Mouse (Mus musculus): ENCODE measurements around the gene Gm45234. TPM values are rescaled to one million over a fixed set of nuclear protein-coding genes. Genes with fewer than 3 reads are reported as not detected.

The Gm45234 gene
- polyA plus RNA-seq, 1 experiment from 2014 or later, result not detected

DNA sequence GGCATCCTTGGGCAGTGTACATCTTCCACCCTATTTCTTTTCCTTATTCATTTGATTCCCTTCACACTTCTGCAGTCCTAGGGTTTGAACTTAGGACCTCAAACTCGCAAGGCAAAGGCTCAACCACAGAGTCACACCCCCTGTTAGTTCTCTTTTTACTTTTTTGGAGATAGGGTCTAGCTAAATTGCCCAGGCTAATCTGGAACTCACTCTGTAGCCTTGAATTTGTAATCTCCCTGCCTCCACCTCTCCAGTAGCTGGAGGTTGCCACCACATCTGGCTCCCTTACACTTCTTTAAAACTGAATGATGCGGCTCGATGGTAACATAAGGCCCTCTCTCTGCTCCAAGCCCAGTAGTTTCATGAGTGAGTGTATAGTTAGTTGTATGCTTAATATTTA, 21.4 kb downstream of the Gm45234 start:
- no peaks in the 10 kb centered on the region for H3K36me3 ChIP-seq
- H3K9me3 ChIP-seq (replicated peaks), result no peaks in the 10 kb centered on the region
- no peak overlapping the region for H3K4me3 ChIP-seq
- peaks cover 58% of the 10 kb centered on the region for H3K4me1 ChIP-seq
- ATAC-seq, result no peak
- no peak overlapping the region for H3K4me2 ChIP-seq
- H3K9ac ChIP-seq, result no peak overlapping the region
- H3K27me3 ChIP-seq (replicated peaks), result no peaks in the 10 kb centered on the region
- H3K27ac ChIP-seq, result no peak overlapping the region
- 60% methylated on average over 3 of the region's 3 CpGs for WGBS (ENCODE audit: insufficient replicate concordance)

GRCm38 (mm10) chr6:124732476-124733370, 23.1 kb downstream of the Gm45234 start:
- Histone ChIP-seq H3K27ac (peak overlapping the region; percentile 63), H3K4me3 (peak overlapping the region; percentile 52), H3K36me3 (peaks cover 8% of the 10 kb centered on the region; the same call in 1 of the 2 replicates), H3K9me3 (replicated peaks) (no peaks in the 10 kb centered on the region), H3K9ac (peak overlapping the region; percentile 51), H3K4me2 (peak overlapping the region; percentile 62), H3K4me1 (peaks cover 41% of the 10 kb centered on the region), H3K27me3 (replicated peaks) (no peaks in the 10 kb centered on the region)
- 25% methylated on average over 19 of the region's 19 CpGs for WGBS (ENCODE audit: insufficient replicate concordance)
- ATAC-seq, result peak; percentile 75

DNA sequence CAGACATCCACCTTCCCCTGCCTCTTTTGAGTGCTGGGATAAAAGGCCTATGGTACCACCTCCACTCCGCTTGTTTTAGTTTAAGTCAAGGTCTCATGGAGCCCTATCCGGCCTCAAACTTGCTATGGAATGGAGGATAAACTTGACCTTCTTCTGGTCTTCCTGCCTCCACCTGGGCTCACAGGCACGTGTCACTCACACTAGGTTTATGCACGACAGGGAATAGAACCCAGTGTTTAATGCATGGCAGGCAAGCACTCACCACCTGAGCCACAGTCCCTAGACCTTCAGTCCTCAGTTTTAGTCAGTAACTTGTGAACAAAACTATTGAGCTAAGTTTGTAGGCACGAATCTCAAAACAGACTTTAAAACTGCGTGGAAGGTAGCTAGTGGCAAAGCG, 24.8 kb downstream of the Gm45234 start:
- WGBS (ENCODE audit: insufficient replicate concordance), result 79% methylated on average over 7 of the region's 7 CpGs
- H3K4me1 ChIP-seq, result peaks cover 40% of the 10 kb centered on the region
- no peak overlapping the region for H3K9ac ChIP-seq
- H3K9me3 ChIP-seq (replicated peaks), result no peaks in the 10 kb centered on the region
- H3K27ac ChIP-seq, result no peak overlapping the region
- H3K4me3 ChIP-seq, result no peak overlapping the region
- H3K4me2 ChIP-seq, result peak overlapping the region; percentile 62
- no peaks in the 10 kb centered on the region for H3K27me3 ChIP-seq (replicated peaks)
- peaks cover 16% of the 10 kb centered on the region for H3K36me3 ChIP-seq
- no peak for ATAC-seq

DNA sequence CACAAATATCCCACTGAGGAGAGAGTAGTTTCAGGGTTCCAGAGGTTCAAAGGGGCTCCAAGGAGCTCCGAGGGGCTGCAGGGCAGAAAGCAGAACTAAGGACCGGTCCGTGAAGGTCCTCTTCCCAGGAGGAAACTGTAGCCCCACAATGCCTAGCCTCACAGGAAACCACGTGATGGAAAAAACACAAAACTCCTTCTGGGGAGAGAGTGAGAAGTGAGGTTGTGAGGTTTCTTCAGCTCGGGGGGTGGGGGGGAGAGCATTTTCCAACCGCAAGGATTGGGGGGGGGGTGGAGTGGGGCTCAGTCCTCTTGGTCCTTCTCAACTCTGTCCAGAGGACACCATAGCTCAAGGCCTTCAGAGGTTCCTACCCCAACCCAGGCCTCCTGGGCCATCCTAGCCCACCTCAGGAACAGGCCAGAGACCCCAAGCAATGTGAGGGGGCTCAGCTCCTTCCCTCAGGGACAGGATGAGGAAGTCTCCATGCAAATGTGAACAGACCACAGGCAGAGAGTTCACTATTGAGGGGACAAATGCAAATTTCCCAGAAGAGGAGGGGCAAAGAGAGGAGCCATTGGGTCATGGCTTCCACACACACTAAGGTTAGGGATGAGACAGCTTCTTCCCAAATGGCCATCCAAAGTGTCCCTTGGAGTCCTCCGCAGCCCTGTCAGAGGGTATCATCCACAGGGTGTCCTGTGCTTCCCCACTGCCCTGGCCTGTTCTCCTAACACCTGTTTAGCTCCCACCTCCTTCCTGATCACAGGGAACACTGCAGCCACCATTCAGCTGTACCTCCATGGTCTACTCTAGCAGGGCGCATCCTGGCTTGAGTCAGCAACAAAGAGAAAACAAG, 25.7 kb downstream of the Gm45234 start:
- WGBS (ENCODE audit: insufficient replicate concordance), result 49% methylated on average over 8 of the region's 8 CpGs
- Histone ChIP-seq H3K9ac (no peak overlapping the region), H3K4me3 (no peak overlapping the region), H3K4me2 (peak overlapping the region; percentile 26; the same call in 1 of the 2 replicates), H3K27ac (peak overlapping the region; percentile 66), H3K4me1 (peaks cover 45% of the 10 kb centered on the region), H3K27me3 (replicated peaks) (no peaks in the 10 kb centered on the region), H3K9me3 (replicated peaks) (no peaks in the 10 kb centered on the region), H3K36me3 (peaks cover 21% of the 10 kb centered on the region)
- ATAC-seq, result no peak

DNA sequence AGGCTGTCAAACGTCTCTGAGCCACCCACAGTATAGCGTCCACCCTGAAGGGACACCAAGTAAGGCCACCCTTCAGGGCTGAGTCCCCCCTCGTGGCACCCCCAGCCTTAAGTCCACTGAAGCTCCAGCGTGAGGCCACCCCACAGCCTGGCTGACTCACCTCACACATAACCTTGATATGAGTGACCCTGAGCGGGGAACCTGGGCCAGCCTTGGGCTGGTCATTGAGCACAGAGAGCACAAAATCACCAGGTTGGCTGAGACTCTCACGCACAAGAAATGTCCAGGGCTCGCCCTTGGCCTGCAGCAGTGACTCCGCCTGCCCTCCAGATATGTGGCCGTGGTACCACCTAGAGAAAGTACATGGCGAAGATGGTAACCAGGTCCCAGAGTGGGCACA, 27.2 kb downstream of the Gm45234 start:
- Histone ChIP-seq H3K36me3 (peaks cover 21% of the 10 kb centered on the region), H3K4me3 (no peak overlapping the region), H3K9me3 (replicated peaks) (no peaks in the 10 kb centered on the region), H3K4me1 (peaks cover 49% of the 10 kb centered on the region), H3K27ac (no peak overlapping the region), H3K4me2 (no peak overlapping the region), H3K27me3 (replicated peaks) (no peaks in the 10 kb centered on the region), H3K9ac (no peak overlapping the region)
- WGBS (ENCODE audit: insufficient replicate concordance), result 78% methylated on average over 10 of the region's 10 CpGs
- no peak for ATAC-seq

DNA sequence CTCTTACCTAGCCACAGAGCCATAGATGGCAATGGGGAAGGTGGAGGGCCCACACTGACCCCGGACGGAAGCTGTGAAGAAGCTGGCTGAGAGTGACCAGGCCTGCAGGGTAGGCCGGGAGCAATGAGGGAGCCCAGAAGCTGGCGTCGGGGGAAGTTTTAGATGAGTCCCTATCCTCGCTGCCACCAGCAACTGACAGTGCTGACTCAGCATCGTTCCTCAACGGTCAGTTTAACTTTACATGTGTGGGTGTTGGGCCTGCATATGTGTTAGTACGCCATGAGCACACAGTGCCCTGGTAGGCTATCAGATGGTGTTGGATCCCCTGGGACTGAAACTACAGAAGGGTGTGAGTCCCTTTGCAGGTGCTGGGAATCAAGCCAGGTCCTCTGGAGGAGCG, 31.3 kb downstream of the Gm45234 start:
- Histone ChIP-seq H3K27me3 (replicated peaks) (no peaks in the 10 kb centered on the region), H3K4me2 (no peak overlapping the region), H3K4me1 (peaks cover 47% of the 10 kb centered on the region), H3K4me3 (no peak overlapping the region), H3K27ac (0 out of 2 replicates have a peak overlapping the region, but pooled peaks have one; percentile 33), H3K9ac (no peak overlapping the region), H3K9me3 (replicated peaks) (no peaks in the 10 kb centered on the region), H3K36me3 (peaks cover 21% of the 10 kb centered on the region)
- no peak for ATAC-seq
- WGBS (ENCODE audit: insufficient replicate concordance), result 57% methylated on average over 10 of the region's 10 CpGs

- Histone ChIP-seq H3K36me3 (peaks cover 20% of the 10 kb centered on the region), H3K27ac (peak overlapping the region; percentile 33), H3K4me3 (no peak overlapping the region), H3K9me3 (replicated peaks) (no peaks in the 10 kb centered on the region), H3K9ac (no peak overlapping the region), H3K4me2 (no peak overlapping the region), H3K4me1 (peaks cover 56% of the 10 kb centered on the region), H3K27me3 (replicated peaks) (no peaks in the 10 kb centered on the region)
- ATAC-seq, result no peak
- 53% methylated on average over 8 of the region's 8 CpGs for WGBS (ENCODE audit: insufficient replicate concordance)
Measured at GRCm38 (mm10) chr6:124723541-124723940, 32.3 kb downstream of the Gm45234 start.

GRCm38 (mm10) chr6:124722876-124723473, 32.8 kb downstream of the Gm45234 start:
- Histone ChIP-seq H3K4me3 (no peak overlapping the region), H3K36me3 (peaks cover 16% of the 10 kb centered on the region), H3K27me3 (replicated peaks) (no peaks in the 10 kb centered on the region), H3K4me2 (no peak overlapping the region), H3K4me1 (peaks cover 62% of the 10 kb centered on the region), H3K9me3 (replicated peaks) (no peaks in the 10 kb centered on the region), H3K9ac (no peak overlapping the region), H3K27ac (peak overlapping the region; percentile 18; the same call in 1 of the 2 replicates)
- no peak for ATAC-seq
- WGBS (ENCODE audit: insufficient replicate concordance), result 71% methylated on average over 6 of the region's 6 CpGs

GRCm38 (mm10) chr6:124720904-124721303, 34.9 kb downstream of the Gm45234 start:
- WGBS (ENCODE audit: insufficient replicate concordance), result 72% methylated on average over 11 of the region's 11 CpGs
- H3K9me3 ChIP-seq (replicated peaks), result no peaks in the 10 kb centered on the region
- peak overlapping the region; percentile 69 for H3K27ac ChIP-seq
- H3K4me1 ChIP-seq, result peaks cover 76% of the 10 kb centered on the region
- H3K27me3 ChIP-seq (replicated peaks), result no peaks in the 10 kb centered on the region
- H3K4me2 ChIP-seq, result no peak overlapping the region
- no peak for ATAC-seq
- H3K4me3 ChIP-seq, result no peak overlapping the region
- H3K9ac ChIP-seq, result no peak overlapping the region
- peaks cover 25% of the 10 kb centered on the region for H3K36me3 ChIP-seq

DNA sequence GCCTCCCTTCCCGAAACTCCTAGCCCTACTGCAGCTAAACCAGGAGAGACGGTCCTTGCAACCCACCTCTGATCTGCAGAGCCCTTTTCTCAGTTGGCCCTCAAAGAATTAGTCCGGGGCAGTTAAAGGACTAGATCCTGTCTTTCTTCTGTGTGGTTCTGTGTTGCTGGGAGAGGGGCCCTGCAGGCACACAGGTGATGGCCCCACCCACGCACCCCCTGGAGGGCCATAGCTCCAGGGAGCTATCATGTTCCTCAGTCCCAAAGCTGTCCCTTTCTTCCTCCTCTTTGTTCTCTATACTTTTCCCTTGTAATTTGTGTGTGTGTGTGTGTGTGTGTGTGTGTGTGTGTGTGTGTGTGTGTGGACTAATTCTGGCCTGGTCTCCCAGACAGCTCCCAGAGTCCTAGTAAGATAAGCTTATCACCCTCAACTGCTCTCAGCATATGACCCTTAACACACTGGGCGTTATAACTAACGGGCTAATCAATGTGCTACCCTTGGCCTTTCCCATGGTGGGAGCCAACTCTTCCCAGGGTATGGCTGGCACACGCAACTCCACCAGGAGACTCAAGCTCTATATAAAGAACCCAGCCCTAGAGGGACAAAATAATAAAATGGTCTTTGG, 36.4 kb downstream of the Gm45234 start:
- peak; percentile 91 for ATAC-seq
- Histone ChIP-seq H3K27ac (peak overlapping the region; percentile 69), H3K4me2 (peak overlapping the region; percentile 43), H3K36me3 (peaks cover 36% of the 10 kb centered on the region), H3K9me3 (replicated peaks) (no peaks in the 10 kb centered on the region), H3K4me1 (peaks cover 75% of the 10 kb centered on the region), H3K9ac (peak overlapping the region; percentile 53), H3K4me3 (no peak overlapping the region), H3K27me3 (replicated peaks) (no peaks in the 10 kb centered on the region)
- 33% methylated on average over 7 of the region's 7 CpGs for WGBS (ENCODE audit: insufficient replicate concordance)

- Histone ChIP-seq H3K27me3 (replicated peaks) (no peaks in the 10 kb centered on the region), H3K9me3 (replicated peaks) (no peaks in the 10 kb centered on the region), H3K4me3 (no peak overlapping the region), H3K9ac (peak overlapping the region; percentile 53), H3K36me3 (peaks cover 43% of the 10 kb centered on the region), H3K27ac (peak overlapping the region; percentile 69), H3K4me2 (peak overlapping the region; percentile 43), H3K4me1 (peaks cover 75% of the 10 kb centered on the region)
- WGBS (ENCODE audit: insufficient replicate concordance), result 83% methylated on average over 13 of the region's 16 CpGs
- no peak for ATAC-seq
Measured at GRCm38 (mm10) chr6:124718703-124719102, 37.1 kb downstream of the Gm45234 start.
